Mouse (Mus musculus): ENCODE data around the gene Gpr146. TPM values are rescaled to one million over a fixed set of nuclear protein-coding genes. Genes with fewer than 3 reads are reported as not detected.
A peak's percentile ranks its signal among the peaks of the same experiment; 100 is the strongest.

Gpr146 gene
- polyA plus RNA-seq, 1 experiment from 2014 or later: 1.8 TPM

- Histone ChIP-seq H3K36me3 (ENCODE audit: control insufficient read depth, insufficient read depth, low read length) (no peaks in the 10 kb centered on the region), H3K4me3 (ENCODE audit: low read depth, low read length) (no peak overlapping the region), H3K4me1 (ENCODE audit: control insufficient read depth, insufficient read depth, low read length) (peaks cover 17% of the 10 kb centered on the region), H3K4me2 (ENCODE audit: low read depth, low read length) (no peak overlapping the region), H3K27ac (ENCODE audit: low read depth, low read length) (no peak overlapping the region), H3K27me3 (ENCODE audit: control insufficient read depth, insufficient read depth, low read length) (no peaks in the 10 kb centered on the region), H3K9ac (replicated peaks; ENCODE audit: low read depth, low read length) (no peak overlapping the region), H3K9me3 (ENCODE audit: control insufficient read depth, low read length) (no peaks in the 10 kb centered on the region)
- ATAC-seq (ENCODE audit: low read depth): no peak
- WGBS: 96% methylated on average over 37 of the region's 37 CpGs
Measured at GRCm38 (mm10) chr5:139392219-139393196, 15.0 kb downstream of the Gpr146 start.

GRCm38 (mm10) chr5:139393197-139393588, 15.7 kb downstream of the Gpr146 start:
- H3K27ac ChIP-seq (ENCODE audit: low read depth, low read length): no peak overlapping the region
- H3K9ac ChIP-seq (replicated peaks; ENCODE audit: low read depth, low read length): no peak overlapping the region
- H3K4me1 ChIP-seq (ENCODE audit: control insufficient read depth, insufficient read depth, low read length): peaks cover 12% of the 10 kb centered on the region
- no peaks in the 10 kb centered on the region for H3K27me3 ChIP-seq (ENCODE audit: control insufficient read depth, insufficient read depth, low read length)
- no peak overlapping the region for H3K4me3 ChIP-seq (ENCODE audit: low read depth, low read length)
- ATAC-seq (ENCODE audit: low read depth): no peak
- H3K9me3 ChIP-seq (ENCODE audit: control insufficient read depth, low read length): no peaks in the 10 kb centered on the region
- 88% methylated on average over 16 of the region's 16 CpGs for WGBS
- no peak overlapping the region for H3K4me2 ChIP-seq (ENCODE audit: low read depth, low read length)
- no peaks in the 10 kb centered on the region for H3K36me3 ChIP-seq (ENCODE audit: control insufficient read depth, insufficient read depth, low read length)

DNA sequence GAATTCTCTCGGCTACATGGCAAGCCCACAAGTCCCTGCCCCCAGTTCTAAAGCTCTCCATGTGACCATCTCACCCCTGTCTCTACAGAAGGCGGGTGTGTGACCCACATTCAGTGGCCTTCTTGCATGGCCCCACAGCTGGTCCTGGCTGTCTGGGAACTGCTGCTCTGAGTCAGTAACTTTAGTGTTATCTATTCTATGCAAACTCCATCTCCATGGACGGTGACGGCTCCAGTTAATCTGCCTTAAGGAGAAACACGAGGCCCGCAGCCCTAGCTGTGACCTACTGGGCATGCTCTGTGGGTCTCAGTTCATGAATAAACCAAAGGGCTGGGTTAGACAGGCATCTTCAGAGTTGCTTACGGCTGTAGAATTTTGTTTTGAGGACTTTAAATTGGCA, 16.9 kb downstream of the Gpr146 start:
- no peak overlapping the region for H3K4me2 ChIP-seq (ENCODE audit: low read depth, low read length)
- WGBS: 80% methylated on average over 7 of the region's 7 CpGs
- H3K27ac ChIP-seq (ENCODE audit: low read depth, low read length): no peak overlapping the region
- ATAC-seq (ENCODE audit: low read depth): no peak
- H3K4me1 ChIP-seq (ENCODE audit: control insufficient read depth, insufficient read depth, low read length): 0 out of 2 replicates have a peak, but pooled peaks cover 4% of the 10 kb centered on the region
- no peaks in the 10 kb centered on the region for H3K27me3 ChIP-seq (ENCODE audit: control insufficient read depth, insufficient read depth, low read length)
- no peaks in the 10 kb centered on the region for H3K9me3 ChIP-seq (ENCODE audit: control insufficient read depth, low read length)
- H3K36me3 ChIP-seq (ENCODE audit: control insufficient read depth, insufficient read depth, low read length): no peaks in the 10 kb centered on the region
- no peak overlapping the region for H3K4me3 ChIP-seq (ENCODE audit: low read depth, low read length)
- H3K9ac ChIP-seq (replicated peaks; ENCODE audit: low read depth, low read length): no peak overlapping the region

- no peak for ATAC-seq (ENCODE audit: low read depth)
- Histone ChIP-seq H3K9me3 (ENCODE audit: control insufficient read depth, low read length) (no peaks in the 10 kb centered on the region), H3K27me3 (ENCODE audit: control insufficient read depth, insufficient read depth, low read length) (no peaks in the 10 kb centered on the region), H3K4me3 (ENCODE audit: low read depth, low read length) (no peak overlapping the region), H3K4me1 (ENCODE audit: control insufficient read depth, insufficient read depth, low read length) (0 out of 2 replicates have a peak, but pooled peaks cover 4% of the 10 kb centered on the region), H3K36me3 (ENCODE audit: control insufficient read depth, insufficient read depth, low read length) (no peaks in the 10 kb centered on the region), H3K4me2 (ENCODE audit: low read depth, low read length) (no peak overlapping the region), H3K27ac (ENCODE audit: low read depth, low read length) (no peak overlapping the region), H3K9ac (replicated peaks; ENCODE audit: low read depth, low read length) (no peak overlapping the region)
- 91% methylated on average over 4 of the region's 4 CpGs for WGBS
Measured at GRCm38 (mm10) chr5:139395528-139395927, 18.0 kb downstream of the Gpr146 start.

GRCm38 (mm10) chr5:139397359-139397916, 19.9 kb downstream of the Gpr146 start:
- Histone ChIP-seq H3K9ac (replicated peaks; ENCODE audit: low read depth, low read length) (no peak overlapping the region), H3K4me3 (ENCODE audit: low read depth, low read length) (no peak overlapping the region), H3K27me3 (ENCODE audit: control insufficient read depth, insufficient read depth, low read length) (no peaks in the 10 kb centered on the region), H3K9me3 (ENCODE audit: control insufficient read depth, low read length) (no peaks in the 10 kb centered on the region), H3K4me1 (ENCODE audit: control insufficient read depth, insufficient read depth, low read length) (no peaks in the 10 kb centered on the region), H3K36me3 (ENCODE audit: control insufficient read depth, insufficient read depth, low read length) (no peaks in the 10 kb centered on the region), H3K4me2 (ENCODE audit: low read depth, low read length) (no peak overlapping the region), H3K27ac (ENCODE audit: low read depth, low read length) (no peak overlapping the region)
- ATAC-seq (ENCODE audit: low read depth): no peak
- WGBS: 87% methylated on average over 4 of the region's 4 CpGs

GRCm38 (mm10) chr5:139397959-139398753, 20.7 kb downstream of the Gpr146 start:
- 40% methylated on average over 5 of the region's 5 CpGs for WGBS
- Histone ChIP-seq H3K27ac (ENCODE audit: low read depth, low read length) (no peak overlapping the region), H3K9me3 (ENCODE audit: control insufficient read depth, low read length) (no peaks in the 10 kb centered on the region), H3K36me3 (ENCODE audit: control insufficient read depth, insufficient read depth, low read length) (no peaks in the 10 kb centered on the region), H3K4me1 (ENCODE audit: control insufficient read depth, insufficient read depth, low read length) (no peaks in the 10 kb centered on the region), H3K9ac (replicated peaks; ENCODE audit: low read depth, low read length) (no peak overlapping the region), H3K4me3 (ENCODE audit: low read depth, low read length) (no peak overlapping the region), H3K27me3 (ENCODE audit: control insufficient read depth, insufficient read depth, low read length) (no peaks in the 10 kb centered on the region), H3K4me2 (ENCODE audit: low read depth, low read length) (no peak overlapping the region)
- peak; percentile 76; the same call in 1 of the 2 replicates for ATAC-seq (ENCODE audit: low read depth)

- no peak overlapping the region for H3K27ac ChIP-seq (ENCODE audit: low read depth, low read length)
- no peaks in the 10 kb centered on the region for H3K9me3 ChIP-seq (ENCODE audit: control insufficient read depth, low read length)
- no peaks in the 10 kb centered on the region for H3K27me3 ChIP-seq (ENCODE audit: control insufficient read depth, insufficient read depth, low read length)
- 0 out of 2 replicates have a peak, but pooled peaks have one; percentile 24 for ATAC-seq (ENCODE audit: low read depth)
- 84% methylated on average over 5 of the region's 5 CpGs for WGBS
- no peaks in the 10 kb centered on the region for H3K36me3 ChIP-seq (ENCODE audit: control insufficient read depth, insufficient read depth, low read length)
- H3K4me2 ChIP-seq (ENCODE audit: low read depth, low read length): no peak overlapping the region
- no peaks in the 10 kb centered on the region for H3K4me1 ChIP-seq (ENCODE audit: control insufficient read depth, insufficient read depth, low read length)
- H3K4me3 ChIP-seq (ENCODE audit: low read depth, low read length): no peak overlapping the region
- H3K9ac ChIP-seq (replicated peaks; ENCODE audit: low read depth, low read length): no peak overlapping the region
Measured at GRCm38 (mm10) chr5:139398786-139399185, 21.3 kb downstream of the Gpr146 start.

GRCm38 (mm10) chr5:139399991-139400390, 22.5 kb downstream of the Gpr146 start:
- no peak overlapping the region for H3K27ac ChIP-seq (ENCODE audit: low read depth, low read length)
- no peak overlapping the region for H3K9ac ChIP-seq (replicated peaks; ENCODE audit: low read depth, low read length)
- no peaks in the 10 kb centered on the region for H3K4me1 ChIP-seq (ENCODE audit: control insufficient read depth, insufficient read depth, low read length)
- no peak overlapping the region for H3K4me2 ChIP-seq (ENCODE audit: low read depth, low read length)
- no peaks in the 10 kb centered on the region for H3K9me3 ChIP-seq (ENCODE audit: control insufficient read depth, low read length)
- no peaks in the 10 kb centered on the region for H3K36me3 ChIP-seq (ENCODE audit: control insufficient read depth, insufficient read depth, low read length)
- no peaks in the 10 kb centered on the region for H3K27me3 ChIP-seq (ENCODE audit: control insufficient read depth, insufficient read depth, low read length)
- H3K4me3 ChIP-seq (ENCODE audit: low read depth, low read length): no peak overlapping the region
- 85% methylated on average over 14 of the region's 14 CpGs for WGBS
- ATAC-seq (ENCODE audit: low read depth): no peak
